Mouse (Mus musculus) stomach, postnatal 0 days (tissue): ENCODE results near the gene Cmtm7.

Experiments
- CTCF ChIP-seq: IDR thresholded peaks from 2 replicates; pipeline ENCODE4 v1.5.1; 2016; ENCODE audit warnings: antibody characterized with exemption, low read depth, mild to moderate bottlenecking, moderate library complexity
- EP300 ChIP-seq: optimal IDR thresholded peaks from 2 replicates; pipeline ENCODE3; 2016; ENCODE audit warnings: antibody characterized with exemption

- peak; percentile 94 for TF ChIP-seq CTCF
- no peak for TF ChIP-seq EP300
Measured at GRCm38 (mm10) chr9:114727315-114727714, 54.3 kb downstream of the Cmtm7 start.
